Mouse (Mus musculus) gastrocnemius, postnatal 36 days (tissue): Measurements from ENCODE around the gene Zfp750. TPM values are rescaled to one million over a fixed set of nuclear protein-coding genes. Genes with fewer than 3 reads are reported as not detected.
A peak's percentile ranks its signal among the peaks of the same experiment; 100 is the strongest.

ENCODE experiments used
- DNase-seq, 2 experiments: peaks; one replicate each; pipeline ENCODE4 v3.0.0; 2022
- intact Hi-C: fragments of 180-260 bp; cut with DNase I; formaldehyde crosslinking; loops from one replicate; pipeline ENCODE4 v1.15.1; 2025
- total RNA-seq, 2 experiments: library from RNA; stranded (reverse); gene quantifications; 2 replicates each; pipeline ENCODE4 v1.2.3; 2021

Gene Zfp750
- total RNA-seq, 2 experiments from 2014 or later, result 0.20 to 0.35 TPM

GRCm38 (mm10) chr11:121481129-121481528, 38.0 kb downstream of the Zfp750 start:
- intact Hi-C loops, result no loop called here

GRCm38 (mm10) chr11:121479476-121480203, 39.5 kb downstream of the Zfp750 start:
- DNase-seq, result no peak
- intact Hi-C loops, result no loop called here

More at GRCm38 (mm10) chr11:121481129-121481528, 38.0 kb downstream of the Zfp750 start:
- DNase-seq, result no peak

GRCm38 (mm10) chr11:121475699-121476415, 43.3 kb downstream of the Zfp750 start:
- intact Hi-C loops, result loop anchor here (1.0 kb wide), 1 partner anchor 332 kb away; no protein-coding TSS in a partner anchor

DNA sequence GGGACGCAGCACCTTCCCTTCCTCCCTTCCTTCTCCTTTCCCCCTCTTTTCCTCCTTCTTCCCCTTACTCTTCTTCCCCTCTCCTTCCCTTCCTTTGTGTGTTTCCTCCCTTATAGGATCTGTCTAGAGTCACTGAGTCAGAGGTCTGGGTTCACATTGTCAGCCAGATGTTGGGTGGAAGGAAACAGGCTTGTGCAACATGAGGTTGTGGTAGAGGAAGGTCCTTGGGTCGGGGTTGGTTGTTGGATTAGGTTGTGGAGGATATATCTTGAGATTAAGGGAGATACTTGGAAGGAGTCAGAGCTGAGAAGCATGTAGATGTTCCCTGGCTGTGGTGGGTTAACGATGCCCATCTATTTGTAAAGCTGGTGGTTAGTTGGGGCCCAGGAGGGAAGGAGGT, 44.3 kb downstream of the Zfp750 start:
- intact Hi-C loops, result loop anchor here (1.0 kb wide), 1 partner anchor 333 kb away; no protein-coding TSS in a partner anchor
- no peak for DNase-seq

More at GRCm38 (mm10) chr11:121475699-121476415, 43.3 kb downstream of the Zfp750 start:
- DNase-seq, result peak; percentile 55 to 64

DNA sequence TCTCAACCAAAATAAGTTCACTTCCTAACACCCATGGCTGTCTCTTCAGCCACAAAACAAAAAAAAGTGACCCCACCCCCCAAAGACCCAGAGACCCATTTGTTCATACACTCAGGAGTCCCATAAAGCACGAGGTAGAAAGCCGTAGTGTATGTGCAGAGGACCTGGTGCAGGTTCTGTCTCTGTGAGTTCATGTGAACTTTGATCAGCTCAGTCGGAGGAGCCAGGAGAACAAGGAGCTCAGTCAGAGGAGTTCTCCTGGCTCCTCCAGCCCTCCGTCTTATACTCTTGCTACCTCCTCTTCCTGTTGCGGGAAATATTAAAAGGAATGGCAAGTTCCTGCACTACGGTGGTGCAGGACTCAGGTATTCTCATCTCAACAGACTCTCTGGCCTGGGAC, 51.7 kb downstream of the Zfp750 start:
- no peak for DNase-seq
- intact Hi-C loops, result no loop called here

Other genes starting within 250 kb of the Zfp750 start
- 10 to 100 TPM; 16.5 to 17.9 TPM for gene Wdr45b, start 164.9 kb downstream of the Zfp750 start, total RNA-seq
- 10 to 100 TPM in 1 of 2 experiments, 1 to 10 TPM in 1; 6.0 to 16.3 TPM for gene Rab40b, start 131.1 kb downstream of the Zfp750 start, total RNA-seq
- gene Fn3krp, start 97.9 kb downstream of the Zfp750 start, total RNA-seq, result 1 to 10 TPM; 3.2 to 3.6 TPM
- 10 to 100 TPM; 14.4 to 17.6 TPM for gene Fn3k, start 84.4 kb downstream of the Zfp750 start, total RNA-seq
- gene Tbcd, start 67.4 kb downstream of the Zfp750 start, total RNA-seq, result 10 to 100 TPM; 12.5 to 12.7 TPM
- gene B3gntl1, start 153.8 kb upstream of the Zfp750 start, total RNA-seq, result 1 to 10 TPM; 1.8 to 2.0 TPM
- 10 to 100 TPM in 1 of 2 experiments, 1 to 10 TPM in 1; 7.2 to 12.0 TPM for gene Metrnl, start 182.2 kb upstream of the Zfp750 start, total RNA-seq